Mouse (Mus musculus) midbrain, postnatal 0 days (tissue): ENCODE results near the gene 9230112D13Rik. TPM values are rescaled to one million over a fixed set of nuclear protein-coding genes. Genes with fewer than 3 reads are reported as not detected.
A peak's percentile ranks its signal among the peaks of the same experiment; 100 is the strongest.

ENCODE experiments used
- ATAC-seq: fragments of 200-750 bp; cut with Nextera tagmentation; 2 replicates; pipeline ENCODE4 v1.8.0; 2017; ENCODE audit warnings: moderate number of reproducible peaks, mild to moderate bottlenecking, moderate TSS enrichment, moderate library complexity; ENCODE audit not compliant: low FRiP score
- DNase-seq: peaks from one replicate; pipeline ENCODE4 v3.0.0-alpha.2; 2015; ENCODE audit warnings: low spot score
- H3K27ac ChIP-seq: fragments of 300-500 bp; sonication (generic); 2 replicates; pipeline ENCODE4 v1.5.1; 2014; ENCODE audit warnings: low read depth, mild to moderate bottlenecking, low read length, mixed read lengths
- H3K27me3 ChIP-seq: fragments of 300-500 bp; sonication (generic); 2 replicates; pipeline ENCODE4 v1.6.1; 2014; ENCODE audit warnings: low read length, control low read depth, mixed read lengths; ENCODE audit not compliant: insufficient read depth
- H3K36me3 ChIP-seq: fragments of 300-500 bp; sonication (generic); 2 replicates; pipeline ENCODE4 v1.6.1; 2014; ENCODE audit warnings: low read length, control low read depth, mixed read lengths; ENCODE audit not compliant: insufficient read depth
- H3K4me1 ChIP-seq: fragments of 300-500 bp; sonication (generic); 2 replicates; pipeline ENCODE4 v1.6.1; 2014; ENCODE audit warnings: mild to moderate bottlenecking, control low read depth, antibody characterized with exemption, low read length, mixed read lengths; ENCODE audit not compliant: insufficient read depth
- H3K4me2 ChIP-seq: fragments of 300-500 bp; sonication (generic); 2 replicates; pipeline ENCODE4 v1.6.1; 2014; ENCODE audit warnings: low read depth, mild to moderate bottlenecking, low read length, mixed read lengths; ENCODE audit not compliant: poor library complexity, severe bottlenecking
- H3K4me3 ChIP-seq: fragments of 300-500 bp; sonication (generic); 2 replicates; pipeline ENCODE4 v1.5.1; 2014; ENCODE audit warnings: low read depth, mild to moderate bottlenecking, low read length, moderate library complexity
- H3K9ac ChIP-seq: fragments of 300-500 bp; sonication (generic); replicated peaks from 2 replicates; pipeline ENCODE4 v1.6.1; 2014; ENCODE audit warnings: mild to moderate bottlenecking, low read length, moderate library complexity, mixed read lengths; ENCODE audit not compliant: poor library complexity, severe bottlenecking
- H3K9me3 ChIP-seq: fragments of 300-500 bp; sonication (generic); 2 replicates; pipeline ENCODE4 v1.6.1; 2016; ENCODE audit warnings: low read length, control low read depth
- CTCF ChIP-seq: IDR thresholded peaks from 2 replicates; pipeline ENCODE4 v1.5.1; 2016; ENCODE audit warnings: antibody characterized with exemption, mild to moderate bottlenecking
- WGBS: fragments of 180-500 bp; shearing (Covaris S2); extraction: QIAGEN DNeasy Blood & Tissue Kit; methylation state at CpG from one replicate; pipeline ENCODE4 v1.1.7; 2014; 5-methylcytosine and 5-hydroxymethylcytosine counted together
- polyA plus RNA-seq: library from polyadenylated mRNA; unstranded; fragments of >200 nt; fragmentation: Nextera tagmentation; extraction: Ambion mirVana; gene quantifications from 2 replicates; pipeline ENCODE4 v1.2.1, GENCODE M21; 2015
- total RNA-seq: library from RNA; depleted of rRNA; stranded (reverse); fragments of >200 nt; gene quantifications from 2 replicates; pipeline ENCODE4 v1.2.3, GENCODE M21; 2014; rRNA removed

Gene 9230112D13Rik
- total RNA-seq = not detected in 2 replicates
- polyA plus RNA-seq = not detected in 2 replicates

DNA sequence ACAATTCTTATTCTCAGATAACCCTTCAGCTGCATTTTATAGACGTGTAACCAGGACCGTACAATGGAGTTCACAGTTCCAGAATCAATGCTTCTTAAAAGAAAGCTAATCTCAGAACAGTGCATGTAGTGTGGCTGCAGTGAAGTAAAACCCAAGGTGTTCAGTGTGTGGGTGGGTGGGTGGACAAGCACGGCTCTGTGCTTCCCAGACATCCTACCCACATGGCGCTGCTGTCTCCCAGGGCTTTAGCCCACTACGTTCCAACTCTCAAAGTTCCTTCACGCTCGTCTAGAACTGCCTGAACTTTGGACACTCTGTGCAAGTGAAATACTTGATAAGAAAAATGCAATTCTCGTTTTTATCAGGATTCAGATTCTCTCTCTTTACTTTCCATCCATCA, at the start of gene 9230112D13Rik:
TSS of gene 9230112D13Rik (minus strand) at position 101 of the 400 bp plus-strand sequence.
- no peak for DNase-seq
- Histone ChIP-seq H3K4me2 (no peak within 1 kb of the TSS), H3K9me3 (no peaks in the 10 kb centered on the region), H3K36me3 (no peaks in the 10 kb centered on the region), H3K27me3 (no peaks in the 10 kb centered on the region), H3K27ac (no peak within 1 kb of the TSS), H3K4me3 (no peak within 1 kb of the TSS), H3K4me1 (no peaks in the 10 kb centered on the region), H3K9ac (no peak within 1 kb of the TSS)
- no peak for TF ChIP-seq CTCF
- WGBS = 91% methylated on average over 8 of the region's 8 CpGs
- ATAC-seq = no peak

DNA sequence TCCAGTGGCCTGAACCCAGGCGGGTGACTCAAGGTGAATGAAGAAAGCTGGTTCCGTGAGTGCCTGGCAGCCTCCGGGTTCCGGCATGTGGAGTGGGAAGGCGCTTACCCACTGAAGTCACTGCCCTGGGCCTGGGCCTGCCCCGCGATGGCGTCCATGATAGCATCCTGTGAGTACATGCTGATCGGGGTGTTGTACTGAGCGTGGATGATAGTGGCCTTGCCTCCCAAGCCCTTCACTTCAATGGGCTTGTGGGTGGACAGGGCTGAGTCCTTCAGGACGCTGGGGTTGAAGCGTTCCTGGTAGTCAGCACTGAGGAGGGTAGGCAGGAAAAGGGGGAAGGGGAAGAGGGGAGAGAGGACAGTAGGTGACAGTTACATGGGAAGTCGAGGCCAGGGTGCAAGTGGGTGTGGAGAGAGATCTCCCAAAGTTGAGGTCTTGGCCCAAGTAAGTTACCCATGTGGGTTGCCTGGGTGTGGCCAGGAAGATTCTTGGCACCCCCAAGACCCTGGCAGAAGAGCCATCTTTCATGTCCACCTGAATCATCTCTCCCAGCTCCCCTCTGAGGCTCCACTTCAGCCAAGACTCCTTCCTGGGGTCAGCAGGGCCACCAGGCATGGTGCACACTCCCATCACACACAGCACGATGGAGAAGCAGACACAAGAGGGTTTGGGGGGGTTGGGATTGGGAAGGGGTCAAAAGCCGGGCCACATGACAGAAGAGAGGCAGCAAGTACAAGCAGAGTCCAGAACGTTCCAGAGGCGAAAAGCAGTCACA, 49.2 kb upstream of the 9230112D13Rik start:
- H3K27ac ChIP-seq = no peak overlapping the region
- DNase-seq (no peak), ATAC-seq (no peak)
- H3K4me1 ChIP-seq = no peaks in the 10 kb centered on the region; the same call in 1 of the 2 replicates
- no peaks in the 10 kb centered on the region for H3K36me3 ChIP-seq
- no peak overlapping the region for H3K4me2 ChIP-seq
- TF ChIP-seq CTCF = no peak
- WGBS = 84% methylated on average over 17 of the region's 17 CpGs
- H3K9ac ChIP-seq = no peak overlapping the region
- H3K4me3 ChIP-seq = no peak overlapping the region
- H3K9me3 ChIP-seq = no peaks in the 10 kb centered on the region
- H3K27me3 ChIP-seq = no peaks in the 10 kb centered on the region

DNA sequence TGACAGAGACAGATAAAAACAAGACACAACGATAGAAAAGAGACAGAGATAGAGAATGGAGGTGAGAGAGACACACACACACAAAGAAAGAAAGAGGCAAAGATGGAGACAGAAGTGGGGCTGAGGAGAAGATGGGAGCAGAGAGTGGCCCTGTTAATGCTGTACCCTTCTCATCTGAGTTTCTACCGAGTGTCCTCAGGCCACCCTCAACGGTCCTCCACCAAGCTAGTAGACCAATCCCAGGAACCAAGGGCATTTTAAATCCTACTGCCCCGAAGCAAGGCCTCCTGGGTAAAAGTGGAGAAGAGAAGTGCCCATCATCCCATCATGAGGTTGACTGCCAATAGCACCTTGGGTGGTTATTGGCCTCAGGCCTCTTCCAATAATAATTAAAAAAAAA, 48.3 kb upstream of the 9230112D13Rik start:
- H3K4me3 ChIP-seq = no peak overlapping the region
- no peaks in the 10 kb centered on the region for H3K27me3 ChIP-seq
- ATAC-seq (no peak), DNase-seq (no peak)
- no peak overlapping the region for H3K4me2 ChIP-seq
- no peaks in the 10 kb centered on the region for H3K9me3 ChIP-seq
- no peaks in the 10 kb centered on the region; the same call in 1 of the 2 replicates for H3K4me1 ChIP-seq
- no peak for TF ChIP-seq CTCF
- no peak overlapping the region for H3K9ac ChIP-seq
- H3K27ac ChIP-seq = no peak overlapping the region
- H3K36me3 ChIP-seq = no peaks in the 10 kb centered on the region
- WGBS = 83% methylated on average over 4 of the region's 4 CpGs

DNA sequence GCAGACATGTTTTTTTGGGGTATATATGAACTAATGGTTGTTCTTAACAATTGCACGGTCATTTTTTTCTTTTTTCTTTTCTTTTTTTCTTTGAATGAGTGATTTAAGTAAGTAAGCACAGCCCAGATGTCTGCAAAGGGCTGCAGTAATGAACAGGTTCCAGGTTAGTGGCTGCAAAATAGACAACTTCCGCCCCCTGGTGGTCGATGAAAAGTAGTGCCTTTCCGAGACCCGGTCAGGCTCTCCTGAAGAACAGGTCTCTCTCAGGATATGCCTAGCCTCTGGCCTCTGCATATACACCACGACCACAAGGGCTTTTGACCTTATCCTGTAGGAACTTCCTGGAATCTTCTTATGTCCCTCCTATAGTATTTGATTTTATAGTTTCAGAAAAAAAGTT, 47.7 kb upstream of the 9230112D13Rik start:
- Histone ChIP-seq H3K4me3 (peak overlapping the region; percentile 38), H3K9me3 (no peaks in the 10 kb centered on the region), H3K27me3 (no peaks in the 10 kb centered on the region), H3K27ac (no peak overlapping the region), H3K4me1 (no peaks in the 10 kb centered on the region; the same call in 1 of the 2 replicates), H3K4me2 (peak overlapping the region; percentile 61), H3K36me3 (no peaks in the 10 kb centered on the region), H3K9ac (0 out of 2 replicates have a peak overlapping the region, but pooled peaks have one; percentile 48)
- 2% methylated on average over 6 of the region's 6 CpGs for WGBS
- ATAC-seq (peak; percentile 65), DNase-seq (peak; percentile 86)
- peak; percentile 91 for TF ChIP-seq CTCF

DNA sequence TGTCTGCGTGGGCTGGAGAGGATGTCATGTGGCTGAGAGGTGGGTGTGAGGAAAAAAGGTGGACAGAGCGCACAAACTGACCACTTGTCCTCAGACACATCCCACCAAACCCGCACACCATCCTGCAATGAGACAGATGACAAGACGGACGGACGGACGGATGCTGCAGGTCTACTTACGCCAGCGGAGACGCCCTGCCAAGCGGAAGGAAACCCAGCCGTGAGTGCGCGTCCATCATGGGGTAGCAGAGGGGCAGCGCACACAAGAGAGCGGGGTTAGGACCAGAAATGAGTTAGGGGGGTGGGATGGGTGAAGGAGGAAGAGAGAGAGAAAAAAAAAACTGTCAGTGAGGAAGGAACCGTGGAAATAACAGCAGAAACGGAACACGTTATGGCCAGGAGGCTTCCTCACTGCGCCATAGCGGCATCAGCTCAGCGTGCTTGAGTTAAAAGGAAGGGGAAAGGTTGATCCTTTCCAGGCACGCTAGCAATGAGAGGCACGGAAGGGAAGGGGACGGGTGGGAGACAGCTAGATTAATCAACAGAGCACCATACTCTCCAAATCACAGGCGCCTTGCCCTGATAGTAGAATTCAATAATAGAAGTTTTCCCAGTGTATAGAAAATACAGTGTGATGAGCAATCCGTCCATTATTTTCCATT, 47.1 kb upstream of the 9230112D13Rik start:
- peak; percentile 6 for DNase-seq
- H3K4me3 ChIP-seq = peak overlapping the region; percentile 38
- no peak overlapping the region for H3K27ac ChIP-seq
- H3K4me1 ChIP-seq = no peaks in the 10 kb centered on the region; the same call in 1 of the 2 replicates
- no peaks in the 10 kb centered on the region for H3K36me3 ChIP-seq
- ATAC-seq = no peak
- TF ChIP-seq CTCF = no peak
- H3K9ac ChIP-seq = peak overlapping the region; percentile 48
- 34% methylated on average over 27 of the region's 27 CpGs for WGBS
- H3K4me2 ChIP-seq = peak overlapping the region; percentile 61
- no peaks in the 10 kb centered on the region for H3K9me3 ChIP-seq
- no peaks in the 10 kb centered on the region for H3K27me3 ChIP-seq

DNA sequence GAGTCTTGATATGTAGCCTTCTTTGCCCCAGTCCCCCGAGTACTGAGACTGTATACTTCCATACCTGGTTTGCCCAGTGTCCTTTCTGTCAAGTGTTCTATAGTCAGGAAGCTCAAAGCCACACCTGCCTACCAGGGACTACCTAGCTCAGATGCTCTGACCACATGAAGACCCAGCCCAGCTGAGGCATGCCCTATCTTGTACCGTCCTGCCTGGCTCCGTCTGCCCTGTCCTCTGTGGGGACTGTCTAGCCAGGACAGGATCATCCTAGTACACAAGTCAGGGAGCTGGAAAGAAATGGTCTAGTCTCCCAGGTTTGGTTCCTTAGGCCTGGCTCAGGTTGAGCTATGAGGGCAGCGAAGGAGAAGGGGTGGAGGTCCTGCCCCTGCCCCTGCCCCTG, 46.0 kb upstream of the 9230112D13Rik start:
- 90% methylated on average over 4 of the region's 4 CpGs for WGBS
- H3K4me1 ChIP-seq = no peaks in the 10 kb centered on the region; the same call in 1 of the 2 replicates

More for the DNA sequence above, 46.0 kb upstream of the 9230112D13Rik start:
- H3K4me3 ChIP-seq = no peak overlapping the region
- H3K36me3 ChIP-seq = no peaks in the 10 kb centered on the region
- no peaks in the 10 kb centered on the region for H3K27me3 ChIP-seq
- ATAC-seq (no peak), DNase-seq (no peak)
- H3K9me3 ChIP-seq = no peaks in the 10 kb centered on the region
- no peak overlapping the region for H3K9ac ChIP-seq
- H3K27ac ChIP-seq = no peak overlapping the region
- no peak for TF ChIP-seq CTCF
- H3K4me2 ChIP-seq = no peak overlapping the region
